Mouse (Mus musculus): ENCODE results near the gene Ccdc125. TPM values are rescaled to one million over a fixed set of nuclear protein-coding genes. Genes with fewer than 3 reads are reported as not detected.

The Ccdc125 gene
- polyA plus RNA-seq, 1 experiment, result 0.17 TPM

GRCm38 (mm10) chr13:100659864-100660456, 9.6 kb upstream of the Ccdc125 start:
- no peak for TF ChIP-seq CEBPB (IDR thresholded peaks at IDR 0.05; ENCODE audit: insufficient read depth, poor library complexity, severe bottlenecking)
- Histone ChIP-seq H3K27me3 (ENCODE audit: control insufficient read depth, insufficient read depth, insufficient read length) (no peaks in the 10 kb centered on the region), H3K79me2 (ENCODE audit: control insufficient read depth, insufficient read depth) (peaks cover 39% of the 10 kb centered on the region)

GRCm38 (mm10) chr13:100670181-100670741, 744 bp downstream of the Ccdc125 start:
- Histone ChIP-seq H3K27me3 (ENCODE audit: control insufficient read depth, insufficient read depth, insufficient read length) (no peaks in the 10 kb centered on the region), H3K4me2 (ENCODE audit: low read depth) (no peak overlapping the region), H3K79me2 (ENCODE audit: control insufficient read depth, insufficient read depth) (no peaks in the 10 kb centered on the region), H3K4me3 (no peak overlapping the region), H3K36me3 (ENCODE audit: control insufficient read depth, insufficient read depth) (no peaks in the 10 kb centered on the region), H3ac (ENCODE audit: control insufficient read depth, insufficient read length) (no peak overlapping the region)
- no peak for TF ChIP-seq POLR2A (IDR thresholded peaks at IDR 0.05; ENCODE audit: insufficient read length, low read depth)
- no peak for TF ChIP-seq MYOG (IDR thresholded peaks at IDR 0.05; ENCODE audit: control insufficient read depth in 1 of 3, insufficient read depth in 1 of 3, insufficient read length in 2 of 3, low read depth in 2 of 3)
- TF ChIP-seq POLR2AphosphoS2 (IDR thresholded peaks at IDR 0.05; ENCODE audit: insufficient read length, low read depth), result no peak
- no peak for TF ChIP-seq MAX (IDR thresholded peaks at IDR 0.05; ENCODE audit: low read depth)

More at GRCm38 (mm10) chr13:100659864-100660456, 9.6 kb upstream of the Ccdc125 start:
- Histone ChIP-seq H3K36me3 (ENCODE audit: control insufficient read depth, insufficient read depth) (peaks cover 17% of the 10 kb centered on the region), H3ac (ENCODE audit: control insufficient read depth, insufficient read length) (no peak overlapping the region), H3K4me3 (no peak overlapping the region), H3K4me2 (ENCODE audit: low read depth) (no peak overlapping the region)

GRCm38 (mm10) chr13:100675936-100676635, 6.6 kb downstream of the Ccdc125 start:
- Histone ChIP-seq H3K79me2 (ENCODE audit: control insufficient read depth, insufficient read depth) (no peaks in the 10 kb centered on the region), H3K36me3 (ENCODE audit: control insufficient read depth, insufficient read depth) (no peaks in the 10 kb centered on the region), H3K4me3 (no peak overlapping the region), H3K27me3 (ENCODE audit: control insufficient read depth, insufficient read depth, insufficient read length) (peaks cover 15% of the 10 kb centered on the region), H3K4me2 (ENCODE audit: low read depth) (no peak overlapping the region), H3ac (ENCODE audit: control insufficient read depth, insufficient read length) (no peak overlapping the region)
- TF ChIP-seq MAX (IDR thresholded peaks at IDR 0.05; ENCODE audit: low read depth) (no peak), USF1 (IDR thresholded peaks at IDR 0.05; ENCODE audit: low read depth) (no peak), POLR2AphosphoS2 (IDR thresholded peaks at IDR 0.05; ENCODE audit: insufficient read length, low read depth) (no peak), MYOD1 (IDR thresholded peaks at IDR 0.05; ENCODE audit: control insufficient read depth in 1 of 3, insufficient read length in 2 of 3, low read depth in 2 of 3) (no peak), SRF (IDR thresholded peaks at IDR 0.05; ENCODE audit: control insufficient read depth, insufficient read length, low read depth) (no peak), POLR2A (IDR thresholded peaks at IDR 0.05; ENCODE audit: insufficient read length, low read depth) (no peak), TCF12 (IDR thresholded peaks at IDR 0.05; ENCODE audit: insufficient read depth, poor library complexity, severe bottlenecking) (no peak), TCF3 (IDR thresholded peaks at IDR 0.05; ENCODE audit: insufficient read length, low read depth) (no peak), E2F4 (IDR thresholded peaks at IDR 0.05; ENCODE audit: insufficient read depth) (no peak), REST (IDR thresholded peaks at IDR 0.05; ENCODE audit: insufficient read depth, insufficient read length) (no peak), MYOG (IDR thresholded peaks at IDR 0.05; ENCODE audit: control insufficient read depth in 1 of 3, insufficient read depth in 1 of 3, insufficient read length in 2 of 3, low read depth in 2 of 3) (no peak), CEBPB (IDR thresholded peaks at IDR 0.05; ENCODE audit: insufficient read depth, poor library complexity, severe bottlenecking) (no peak)

- Histone ChIP-seq H3K27me3 (ENCODE audit: control insufficient read depth, insufficient read depth, insufficient read length) (peaks cover 8% of the 10 kb centered on the region), H3ac (ENCODE audit: control insufficient read depth, insufficient read length) (no peak overlapping the region), H3K4me2 (ENCODE audit: low read depth) (no peak overlapping the region), H3K36me3 (ENCODE audit: control insufficient read depth, insufficient read depth) (no peaks in the 10 kb centered on the region), H3K4me3 (no peak overlapping the region), H3K79me2 (ENCODE audit: control insufficient read depth, insufficient read depth) (no peaks in the 10 kb centered on the region)
- TF ChIP-seq SRF (IDR thresholded peaks at IDR 0.05; ENCODE audit: control insufficient read depth, insufficient read length, low read depth), result no peak
- TF ChIP-seq REST (IDR thresholded peaks at IDR 0.05; ENCODE audit: insufficient read depth, insufficient read length), result no peak
- no peak for TF ChIP-seq MYOG (IDR thresholded peaks at IDR 0.05; ENCODE audit: control insufficient read depth in 1 of 3, insufficient read depth in 1 of 3, insufficient read length in 2 of 3, low read depth in 2 of 3)
- no peak for TF ChIP-seq MAX (IDR thresholded peaks at IDR 0.05; ENCODE audit: low read depth)
- TF ChIP-seq USF1 (IDR thresholded peaks at IDR 0.05; ENCODE audit: low read depth), result no peak
- no peak for TF ChIP-seq POLR2AphosphoS2 (IDR thresholded peaks at IDR 0.05; ENCODE audit: insufficient read length, low read depth)
- no peak for TF ChIP-seq TCF3 (IDR thresholded peaks at IDR 0.05; ENCODE audit: insufficient read length, low read depth)
These were observed 12.1 kb downstream of the Ccdc125 start for GRCm38 (mm10) chr13:100681615-100682014.

GRCm38 (mm10) chr13:100682837-100683236, 13.3 kb downstream of the Ccdc125 start:
- Histone ChIP-seq H3ac (ENCODE audit: control insufficient read depth, insufficient read length) (no peak overlapping the region), H3K79me2 (ENCODE audit: control insufficient read depth, insufficient read depth) (no peaks in the 10 kb centered on the region), H3K4me2 (ENCODE audit: low read depth) (no peak overlapping the region), H3K36me3 (ENCODE audit: control insufficient read depth, insufficient read depth) (no peaks in the 10 kb centered on the region), H3K27me3 (ENCODE audit: control insufficient read depth, insufficient read depth, insufficient read length) (peaks cover 7% of the 10 kb centered on the region), H3K4me3 (no peak overlapping the region)
- no peak for TF ChIP-seq SRF (IDR thresholded peaks at IDR 0.05; ENCODE audit: control insufficient read depth, insufficient read length, low read depth)
- TF ChIP-seq MYOG (IDR thresholded peaks at IDR 0.05; ENCODE audit: control insufficient read depth in 1 of 3, insufficient read depth in 1 of 3, insufficient read length in 2 of 3, low read depth in 2 of 3), result no peak
- TF ChIP-seq E2F4 (IDR thresholded peaks at IDR 0.05; ENCODE audit: insufficient read depth), result no peak
- TF ChIP-seq TCF3 (IDR thresholded peaks at IDR 0.05; ENCODE audit: insufficient read length, low read depth), result no peak
- no peak for TF ChIP-seq MYOD1 (IDR thresholded peaks at IDR 0.05; ENCODE audit: control insufficient read depth in 1 of 3, insufficient read length in 2 of 3, low read depth in 2 of 3)
- TF ChIP-seq MAX (IDR thresholded peaks at IDR 0.05; ENCODE audit: low read depth), result no peak
- no peak for TF ChIP-seq USF1 (IDR thresholded peaks at IDR 0.05; ENCODE audit: low read depth)
- TF ChIP-seq TCF12 (IDR thresholded peaks at IDR 0.05; ENCODE audit: insufficient read depth, poor library complexity, severe bottlenecking), result no peak
